Mouse (Mus musculus) neural tube, embryonic 12.5 days (tissue): ENCODE measurements at regions not wholly inside any gene's neighbourhood (a gene's known extent, or its start where the extent isn't known, plus 50 kb on each side); places are given as distances from the start of the nearest gene placed in this dataset.
A peak's percentile ranks its signal among the peaks of the same experiment; 100 is the strongest.

Experiments used
- ATAC-seq: fragments of 200-750 bp; cut with Nextera tagmentation; 2 replicates; pipeline ENCODE4 v1.8.0; 2017; ENCODE audit warnings: low read depth, mild to moderate bottlenecking, moderate TSS enrichment, moderate library complexity; ENCODE audit not compliant: low FRiP score
- H3K27ac ChIP-seq: fragments of 300-500 bp; sonication (generic); 2 replicates; pipeline ENCODE4 v1.5.1; 2016
- H3K27me3 ChIP-seq: fragments of 300-500 bp; sonication (generic); replicated peaks from 2 replicates; pipeline ENCODE4 v1.6.1; 2016; ENCODE audit warnings: mild to moderate bottlenecking
- H3K36me3 ChIP-seq: fragments of 300-500 bp; sonication (generic); 2 replicates; pipeline ENCODE4 v1.6.1; 2016; ENCODE audit warnings: mild to moderate bottlenecking
- H3K4me1 ChIP-seq: fragments of 300-500 bp; sonication (generic); 2 replicates; pipeline ENCODE4 v1.6.1; 2016
- H3K4me2 ChIP-seq: fragments of 300-500 bp; sonication (generic); replicated peaks from 2 replicates; pipeline ENCODE4 v1.6.1; 2016; ENCODE audit warnings: mild to moderate bottlenecking
- H3K4me3 ChIP-seq: fragments of 300-500 bp; sonication (generic); 2 replicates; pipeline ENCODE4 v1.5.1; 2016
- H3K9ac ChIP-seq: fragments of 300-500 bp; sonication (generic); 2 replicates; pipeline ENCODE4 v1.6.1; 2016; ENCODE audit warnings: mild to moderate bottlenecking
- H3K9me3 ChIP-seq: fragments of 300-500 bp; sonication (generic); 2 replicates; pipeline ENCODE4 v1.6.1; 2016; ENCODE audit warnings: mild to moderate bottlenecking
- WGBS: fragments of 180-500 bp; shearing (Covaris S2); methylation state at CpG from one replicate; pipeline ENCODE4 v1.1.7; 2016; 5-methylcytosine and 5-hydroxymethylcytosine counted together

DNA sequence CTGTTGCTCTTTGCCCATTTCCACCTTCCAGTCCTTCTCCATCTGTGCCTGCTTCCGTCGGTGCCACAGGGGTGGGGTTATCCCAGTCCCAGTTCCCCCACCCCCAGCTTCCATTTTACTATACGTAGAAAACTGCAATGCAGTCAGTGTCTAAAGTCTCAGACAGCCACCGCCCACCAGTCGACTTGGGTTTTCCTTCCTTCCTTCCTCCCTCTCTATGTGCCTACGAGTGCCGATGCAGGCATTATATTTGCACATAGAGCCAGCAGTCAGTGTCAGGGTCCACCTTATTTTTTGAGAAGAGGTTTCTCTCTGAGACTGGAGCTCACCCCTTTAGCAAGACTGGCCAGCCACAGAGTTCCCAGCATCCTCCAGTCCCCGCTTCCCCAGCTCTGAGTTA is 218.3 kb upstream of the Amigo2 start:
- Histone ChIP-seq H3K36me3 (no peaks in the 10 kb centered on the region), H3K4me2 (no peak overlapping the region), H3K9ac (no peak overlapping the region), H3K4me3 (no peak overlapping the region), H3K9me3 (no peaks in the 10 kb centered on the region), H3K27me3 (no peaks in the 10 kb centered on the region), H3K27ac (no peak overlapping the region), H3K4me1 (no peaks in the 10 kb centered on the region)
- WGBS: 90% methylated on average over 8 of the region's 8 CpGs
- no peak for ATAC-seq

DNA sequence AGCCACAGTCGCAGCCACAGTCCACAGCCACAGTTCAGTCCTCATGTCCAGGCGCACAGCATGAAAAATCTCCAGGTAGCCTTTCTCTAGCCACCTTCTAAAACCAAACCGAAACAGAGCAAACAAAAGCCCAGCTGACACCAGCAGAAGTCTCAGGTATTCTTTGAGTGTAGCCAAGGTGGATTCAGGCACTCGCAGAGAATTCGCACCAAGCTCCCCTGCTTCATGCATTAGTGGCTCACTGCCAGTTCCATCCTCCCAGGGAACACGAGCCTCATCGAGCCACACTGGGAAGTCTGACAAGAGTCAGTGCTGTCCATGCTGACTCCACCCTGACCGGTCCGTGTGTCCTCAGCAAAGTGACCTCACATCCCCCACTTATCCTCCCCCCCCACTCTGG is 217.7 kb upstream of the Amigo2 start:
- H3K27me3 ChIP-seq: no peaks in the 10 kb centered on the region
- ATAC-seq: no peak
- WGBS: 92% methylated on average over 9 of the region's 9 CpGs
- no peak overlapping the region for H3K9ac ChIP-seq
- H3K4me2 ChIP-seq: no peak overlapping the region
- no peaks in the 10 kb centered on the region for H3K36me3 ChIP-seq
- H3K4me3 ChIP-seq: no peak overlapping the region
- H3K9me3 ChIP-seq: no peaks in the 10 kb centered on the region
- H3K4me1 ChIP-seq: no peaks in the 10 kb centered on the region
- no peak overlapping the region for H3K27ac ChIP-seq

DNA sequence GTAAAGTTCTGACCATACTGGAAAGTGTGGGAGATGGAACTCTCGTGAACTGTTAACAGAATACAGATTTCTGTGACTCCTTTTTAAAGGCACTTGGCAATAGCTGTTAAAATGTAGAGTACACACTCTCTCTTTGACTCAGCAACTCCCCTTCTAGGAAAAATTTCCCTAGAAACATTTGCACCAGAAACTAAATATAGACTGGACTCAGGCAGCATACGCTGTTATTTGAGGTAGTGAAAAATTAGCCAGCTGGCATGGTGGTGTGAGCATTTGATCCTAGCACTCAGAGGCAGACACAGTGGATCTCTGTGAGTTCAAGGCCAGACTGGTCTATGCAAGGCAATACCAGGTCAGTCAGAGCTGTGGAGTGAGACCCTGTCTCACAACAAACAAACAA is 215.5 kb upstream of the Amigo2 start:
- Histone ChIP-seq H3K4me2 (no peak overlapping the region), H3K9ac (no peak overlapping the region), H3K4me3 (no peak overlapping the region), H3K27ac (no peak overlapping the region), H3K4me1 (0 out of 2 replicates have a peak, but pooled peaks cover 4% of the 10 kb centered on the region), H3K9me3 (no peaks in the 10 kb centered on the region), H3K36me3 (no peaks in the 10 kb centered on the region), H3K27me3 (no peaks in the 10 kb centered on the region)
- no peak for ATAC-seq
- WGBS: 91% methylated on average over 2 of the region's 2 CpGs

DNA sequence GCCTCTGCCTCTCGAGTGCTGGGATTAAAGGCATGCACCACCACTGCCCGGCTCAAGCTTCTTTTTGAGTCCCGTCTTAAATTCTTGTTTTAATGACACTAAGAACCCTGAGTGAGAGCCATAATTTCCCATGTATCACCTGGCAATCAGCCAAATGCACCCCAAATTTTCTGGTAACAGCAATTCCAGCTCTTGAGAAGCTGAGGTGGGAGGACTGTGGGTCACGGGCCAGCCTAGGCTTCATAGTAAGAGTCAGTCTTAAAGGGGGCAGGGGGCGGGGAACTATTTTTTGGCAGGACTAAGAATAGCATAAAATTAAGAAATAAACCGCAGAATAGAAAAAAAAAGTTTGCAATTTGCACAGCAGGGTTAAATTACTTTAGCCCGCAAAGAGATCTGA is 214.9 kb upstream of the Amigo2 start:
- H3K27me3 ChIP-seq: no peaks in the 10 kb centered on the region
- H3K27ac ChIP-seq: no peak overlapping the region
- H3K9me3 ChIP-seq: no peaks in the 10 kb centered on the region
- H3K4me3 ChIP-seq: no peak overlapping the region
- H3K9ac ChIP-seq: no peak overlapping the region
- H3K4me2 ChIP-seq: no peak overlapping the region
- 93% methylated on average over 7 of the region's 7 CpGs for WGBS
- H3K4me1 ChIP-seq: 0 out of 2 replicates have a peak, but pooled peaks cover 4% of the 10 kb centered on the region
- ATAC-seq: no peak
- H3K36me3 ChIP-seq: no peaks in the 10 kb centered on the region

DNA sequence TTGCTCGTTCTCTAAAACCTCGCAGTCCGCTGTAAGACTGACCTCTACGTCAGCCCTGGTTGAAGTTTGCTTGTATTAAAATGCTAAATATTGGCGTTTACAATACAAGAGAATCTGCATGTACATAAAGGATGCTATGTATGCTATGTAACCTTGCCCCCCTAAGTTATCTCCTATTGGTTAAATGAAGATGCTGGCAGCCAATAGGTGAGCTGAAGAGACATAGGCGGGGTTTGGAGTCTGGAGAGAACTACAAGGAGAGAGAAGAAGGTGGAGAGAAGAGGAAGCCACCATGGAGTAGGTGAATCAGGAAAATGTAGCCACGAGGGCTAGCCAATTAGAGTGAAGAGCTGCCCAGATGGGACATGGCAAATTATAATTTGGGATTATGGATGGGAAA is 214.0 kb upstream of the Amigo2 start:
- Histone ChIP-seq H3K4me1 (0 out of 2 replicates have a peak, but pooled peaks cover 4% of the 10 kb centered on the region), H3K27ac (no peak overlapping the region), H3K27me3 (no peaks in the 10 kb centered on the region), H3K9me3 (no peaks in the 10 kb centered on the region), H3K36me3 (no peaks in the 10 kb centered on the region), H3K4me2 (no peak overlapping the region), H3K9ac (no peak overlapping the region), H3K4me3 (no peak overlapping the region)
- no peak for ATAC-seq
- WGBS: 81% methylated on average over 7 of the region's 7 CpGs

DNA sequence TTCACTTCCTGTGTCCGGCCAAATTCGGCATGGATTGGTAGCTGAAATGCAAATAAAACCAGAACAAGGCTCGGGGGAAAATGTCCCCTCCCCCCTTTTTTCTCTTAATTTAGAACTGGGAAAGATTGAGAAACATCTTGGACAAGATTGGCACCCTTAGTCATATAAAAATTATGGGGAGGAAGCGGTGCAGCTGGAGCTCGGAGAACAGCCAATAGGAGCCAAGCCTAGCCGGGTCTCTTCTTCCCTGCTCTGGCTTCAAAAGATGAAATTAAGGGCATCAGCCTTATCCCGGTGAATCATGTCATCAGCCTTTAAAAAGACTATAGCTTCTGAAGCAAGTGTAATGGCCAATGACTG is 213.3 kb upstream of the Amigo2 start:
- no peaks in the 10 kb centered on the region for H3K27me3 ChIP-seq

DNA sequence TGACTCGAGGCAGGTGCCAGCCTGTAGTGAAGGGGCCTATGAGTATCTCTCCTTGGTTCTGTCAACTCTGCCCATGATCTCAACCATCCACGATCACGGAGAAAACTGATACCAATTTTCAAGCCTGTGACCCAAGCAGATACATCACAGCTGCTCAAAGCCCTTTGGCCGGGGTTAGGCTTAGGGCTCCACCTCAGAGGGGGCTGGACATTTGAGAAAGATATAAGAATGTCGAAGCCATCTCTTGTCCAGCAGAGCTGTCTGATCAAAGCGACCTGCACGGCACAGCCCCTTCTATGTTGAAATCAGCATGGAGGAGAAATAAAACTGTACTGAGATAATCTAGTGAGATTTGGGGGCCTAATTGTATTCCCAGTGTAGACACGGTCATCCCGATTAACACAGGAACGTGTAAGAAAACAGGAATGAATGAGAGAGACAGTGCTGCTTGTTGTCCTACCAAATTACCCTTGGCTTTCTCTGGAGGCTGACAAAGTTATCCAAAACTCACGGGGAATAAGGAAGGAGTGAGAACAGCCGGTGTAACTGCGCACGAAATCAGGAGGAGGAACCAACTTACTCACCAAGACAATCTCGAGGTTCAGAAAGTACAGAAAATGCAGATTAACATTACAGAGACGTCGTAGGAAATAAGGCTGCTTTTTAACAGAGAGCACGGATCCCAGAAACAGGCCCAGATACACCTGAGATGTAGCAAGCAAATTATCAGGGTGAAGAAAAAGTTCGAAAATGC is 212.7 kb upstream of the Amigo2 start:
- Histone ChIP-seq H3K27me3 (no peaks in the 10 kb centered on the region), H3K9me3 (no peaks in the 10 kb centered on the region), H3K4me2 (no peak overlapping the region), H3K9ac (no peak overlapping the region), H3K36me3 (no peaks in the 10 kb centered on the region), H3K4me3 (no peak overlapping the region), H3K4me1 (0 out of 2 replicates have a peak, but pooled peaks cover 4% of the 10 kb centered on the region), H3K27ac (no peak overlapping the region)
- ATAC-seq: no peak
- WGBS: 93% methylated on average over 19 of the region's 19 CpGs

More for the DNA sequence above, 213.3 kb upstream of the Amigo2 start:
- H3K9me3 ChIP-seq: no peaks in the 10 kb centered on the region
- no peak overlapping the region for H3K4me3 ChIP-seq
- no peaks in the 10 kb centered on the region for H3K36me3 ChIP-seq
- WGBS: 89% methylated on average over 7 of the region's 7 CpGs
- no peak overlapping the region for H3K27ac ChIP-seq
- no peak for ATAC-seq
- H3K4me1 ChIP-seq: 0 out of 2 replicates have a peak, but pooled peaks cover 4% of the 10 kb centered on the region
- no peak overlapping the region for H3K4me2 ChIP-seq
- no peak overlapping the region for H3K9ac ChIP-seq

DNA sequence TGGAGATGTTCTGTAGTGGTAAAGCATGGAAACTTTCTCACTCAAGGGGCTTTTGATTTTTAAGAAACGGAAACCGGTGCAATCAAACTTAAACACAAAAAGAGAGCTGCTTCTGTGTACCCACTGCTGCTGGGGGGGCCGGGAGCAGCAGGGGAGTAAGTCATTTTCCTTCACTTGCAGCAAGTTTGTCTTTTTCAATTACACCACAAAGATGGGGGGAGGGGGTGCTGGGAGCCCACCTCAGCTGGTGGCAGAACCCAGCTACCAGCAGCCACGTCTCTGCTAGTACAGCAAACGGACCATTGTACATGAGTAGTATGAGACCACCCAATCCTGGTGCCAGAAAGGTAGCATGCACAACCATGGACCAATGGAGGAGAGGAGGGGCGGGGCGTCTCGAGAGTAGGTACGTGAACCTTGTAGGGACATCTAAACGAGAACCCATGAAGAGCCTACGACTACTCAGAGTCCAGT is 211.7 kb upstream of the Amigo2 start:
- Histone ChIP-seq H3K27ac (no peak overlapping the region), H3K27me3 (no peaks in the 10 kb centered on the region), H3K9me3 (no peaks in the 10 kb centered on the region), H3K4me3 (no peak overlapping the region), H3K4me2 (0 out of 2 replicates have a peak overlapping the region, but pooled peaks have one; percentile 25), H3K9ac (no peak overlapping the region), H3K4me1 (0 out of 2 replicates have a peak, but pooled peaks cover 4% of the 10 kb centered on the region), H3K36me3 (no peaks in the 10 kb centered on the region)
- no peak for ATAC-seq
- 61% methylated on average over 11 of the region's 11 CpGs for WGBS

DNA sequence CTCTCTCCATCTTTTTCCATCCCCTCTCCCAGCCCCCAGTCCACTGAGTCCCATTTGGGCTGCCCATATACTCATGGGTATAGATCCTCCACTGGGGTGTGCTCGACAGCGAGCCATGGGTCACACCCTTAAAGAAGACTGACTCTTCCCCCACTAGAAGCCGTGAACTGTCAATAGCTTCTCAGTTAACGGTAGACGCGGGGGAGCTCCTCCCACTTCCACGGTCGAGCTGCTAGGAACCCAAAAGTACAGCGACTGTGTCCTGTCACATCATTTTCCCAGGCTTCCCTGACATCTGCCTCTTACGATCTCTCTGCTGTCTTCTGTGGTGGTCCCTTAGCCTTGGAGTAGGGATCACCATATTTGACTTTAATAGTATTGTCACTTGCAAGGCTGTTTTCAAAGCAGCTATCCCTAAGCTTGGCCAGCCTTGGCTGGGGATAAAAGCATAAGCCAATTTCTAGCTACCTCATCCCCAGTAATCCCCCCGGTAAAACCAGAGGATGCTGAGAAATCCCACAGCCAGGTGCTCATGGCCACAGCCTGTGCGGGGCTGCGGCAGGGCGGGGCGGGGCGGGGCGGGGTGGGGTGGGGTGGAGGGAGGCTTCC is 211.2 kb upstream of the Amigo2 start:
- Histone ChIP-seq H3K4me3 (no peak overlapping the region), H3K27me3 (no peaks in the 10 kb centered on the region), H3K27ac (no peak overlapping the region), H3K9me3 (no peaks in the 10 kb centered on the region), H3K4me2 (peak overlapping the region; percentile 25; the same call in 1 of the 2 replicates), H3K4me1 (0 out of 2 replicates have a peak, but pooled peaks cover 4% of the 10 kb centered on the region), H3K9ac (no peak overlapping the region), H3K36me3 (no peaks in the 10 kb centered on the region)
- ATAC-seq: no peak
- 53% methylated on average over 17 of the region's 17 CpGs for WGBS

DNA sequence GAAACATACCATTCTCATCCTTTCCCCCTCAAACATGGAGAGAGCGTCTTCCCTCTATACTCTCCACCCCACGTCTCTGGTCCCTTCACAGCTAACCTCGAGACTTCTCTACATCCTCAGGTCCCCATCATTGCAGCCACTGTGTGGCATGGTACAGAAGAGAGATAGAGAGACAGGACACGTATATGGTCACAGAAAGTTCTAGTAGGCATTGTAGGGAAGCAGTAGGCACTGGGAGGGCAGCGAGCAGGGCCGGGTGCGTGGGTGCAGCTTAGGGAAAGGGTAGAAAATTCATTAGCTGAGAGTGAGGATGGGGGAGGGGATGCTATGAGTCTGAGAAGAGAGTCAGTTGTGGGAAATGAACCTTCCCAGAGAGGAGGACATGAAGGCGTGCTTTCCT is 210.4 kb upstream of the Amigo2 start:
- ATAC-seq: no peak
- Histone ChIP-seq H3K9ac (no peak overlapping the region), H3K36me3 (no peaks in the 10 kb centered on the region), H3K9me3 (no peaks in the 10 kb centered on the region), H3K4me3 (no peak overlapping the region), H3K4me1 (0 out of 2 replicates have a peak, but pooled peaks cover 4% of the 10 kb centered on the region), H3K27ac (no peak overlapping the region), H3K27me3 (no peaks in the 10 kb centered on the region), H3K4me2 (no peak overlapping the region)
- 88% methylated on average over 8 of the region's 8 CpGs for WGBS

DNA sequence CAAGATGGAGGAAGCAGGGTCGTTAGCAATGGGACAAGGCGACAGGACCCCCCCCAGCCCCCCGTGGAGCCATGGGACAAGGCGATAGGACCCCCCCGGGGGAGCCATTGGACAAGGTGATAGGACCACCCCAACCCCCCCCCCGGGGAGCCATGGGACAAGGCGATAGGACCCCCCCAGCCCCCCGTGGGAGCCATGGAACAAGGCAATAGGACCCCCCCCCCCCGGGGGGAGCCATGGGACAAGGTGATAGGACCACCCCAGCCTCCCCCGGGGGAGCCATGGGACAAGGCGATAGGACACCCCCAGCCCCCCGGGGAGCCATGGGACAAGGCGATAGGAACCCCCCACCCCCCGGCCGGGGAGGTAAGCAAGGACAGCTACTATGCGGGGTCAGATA is 209.9 kb upstream of the Amigo2 start:
- WGBS: 97% methylated on average over 16 of the region's 16 CpGs
- no peak overlapping the region for H3K9ac ChIP-seq
- no peaks in the 10 kb centered on the region for H3K27me3 ChIP-seq
- no peak overlapping the region for H3K4me3 ChIP-seq
- no peak overlapping the region for H3K4me2 ChIP-seq
- no peaks in the 10 kb centered on the region for H3K36me3 ChIP-seq
- 0 out of 2 replicates have a peak, but pooled peaks cover 4% of the 10 kb centered on the region for H3K4me1 ChIP-seq
- H3K9me3 ChIP-seq: no peaks in the 10 kb centered on the region
- H3K27ac ChIP-seq: no peak overlapping the region
- ATAC-seq: no peak

DNA sequence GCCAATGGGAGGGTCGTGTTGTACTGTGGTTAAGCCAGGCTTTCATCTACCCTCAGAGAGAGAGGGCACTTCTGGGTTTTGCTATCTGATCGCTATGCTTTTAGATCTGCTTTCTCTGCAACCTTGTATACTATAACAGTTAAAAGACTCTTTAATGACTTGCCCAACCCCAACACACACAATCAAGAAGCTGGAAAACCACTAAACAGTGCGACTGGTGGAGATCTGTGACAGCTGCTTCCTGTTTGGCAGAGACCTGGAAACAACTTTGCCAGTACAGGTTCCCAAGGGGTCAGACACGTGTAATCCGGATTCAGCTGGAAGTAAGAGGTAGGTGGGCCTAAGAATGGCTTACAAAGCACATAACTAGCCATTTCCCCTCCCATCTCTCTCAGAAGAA is 208.6 kb upstream of the Amigo2 start:
- Histone ChIP-seq H3K36me3 (no peaks in the 10 kb centered on the region), H3K4me3 (no peak overlapping the region), H3K27me3 (no peaks in the 10 kb centered on the region), H3K4me2 (no peak overlapping the region), H3K27ac (no peak overlapping the region), H3K9me3 (no peaks in the 10 kb centered on the region), H3K4me1 (0 out of 2 replicates have a peak, but pooled peaks cover 4% of the 10 kb centered on the region), H3K9ac (no peak overlapping the region)
- 73% methylated on average over 5 of the region's 5 CpGs for WGBS
- ATAC-seq: no peak
